Mouse (Mus musculus) activated CD4-positive, CD25-positive, alpha-beta regulatory T cell, adult 4 months (primary cell): ENCODE results near the gene Klk1b5. TPM values are rescaled to one million over a fixed set of nuclear protein-coding genes. Genes with fewer than 3 reads are reported as not detected.
"Not testable (repeated sequence)": the region's sequence is repeated elsewhere in the genome, so short reads cannot be mapped to it uniquely, and the experiment has no call there.

Source experiments
- ATAC-seq: one replicate; pipeline ENCODE4 v1.8.0; 2017
- polyA plus RNA-seq, 2 experiments: library from polyadenylated mRNA; unstranded; fragments of 100-300 nt; shearing (Covaris generic); gene quantifications; one replicate each; pipeline ENCODE4 v1.2.1; 2017

Klk1b5 gene
- not detected for polyA plus RNA-seq

DNA sequence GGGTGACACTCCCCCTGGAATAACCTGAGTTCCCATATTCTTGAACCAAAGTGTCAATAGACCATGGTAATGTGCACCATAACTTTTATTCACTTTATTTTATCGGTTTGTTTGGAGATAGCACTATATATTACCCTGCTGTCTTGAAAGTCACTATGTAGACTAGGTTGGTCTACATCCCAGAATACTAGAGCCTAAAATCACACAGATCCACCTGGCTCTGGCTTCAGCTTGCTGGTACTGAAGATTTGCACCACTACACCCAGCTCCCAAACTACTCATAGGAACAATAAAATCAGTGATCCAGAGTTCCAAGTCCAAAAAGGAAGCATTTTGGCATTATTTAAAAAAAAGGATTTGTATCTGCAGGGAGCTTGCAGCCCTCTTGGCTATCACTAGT, at the start of gene Klk1b5:
Gene Klk1b5, plus strand, starts transcription at position 301 of the 400 bp plus-strand sequence.
- no peak for ATAC-seq

DNA sequence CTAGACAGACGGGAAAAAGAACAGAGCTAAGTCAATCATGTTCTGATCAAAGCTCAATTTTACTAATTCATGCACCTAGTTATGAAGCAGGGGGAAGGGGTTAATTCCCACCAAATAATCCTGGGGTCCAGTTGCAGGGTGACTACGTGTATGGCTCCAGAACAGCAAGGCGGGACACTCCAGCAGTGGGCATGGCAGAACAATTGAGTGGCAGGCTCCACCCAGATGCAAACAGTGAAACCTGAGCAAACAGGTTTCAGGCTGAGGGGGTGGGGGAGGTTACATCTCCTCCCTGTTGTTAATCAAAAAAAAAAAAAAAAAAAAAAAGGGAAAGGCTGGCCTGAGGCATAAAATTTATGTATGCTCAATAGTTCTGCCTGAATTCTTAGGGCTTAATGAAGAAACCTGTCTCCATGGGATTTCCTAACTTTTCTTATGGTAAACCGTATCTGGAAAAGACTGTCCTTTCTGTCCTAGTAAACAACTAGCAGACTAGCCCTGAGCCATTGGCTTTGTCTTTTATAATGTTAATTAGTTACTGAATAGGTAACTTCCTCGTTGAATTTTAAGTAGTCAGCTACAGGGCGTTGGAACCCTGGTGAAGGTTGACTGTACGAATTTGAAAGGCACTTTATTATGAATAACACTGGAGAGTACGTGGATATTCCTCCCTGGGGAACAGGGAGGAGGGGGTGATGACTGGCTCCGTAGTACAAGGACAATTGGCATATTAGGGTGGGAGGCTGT, 36.3 kb upstream of the Klk1b5 start:
- no peak for ATAC-seq

DNA sequence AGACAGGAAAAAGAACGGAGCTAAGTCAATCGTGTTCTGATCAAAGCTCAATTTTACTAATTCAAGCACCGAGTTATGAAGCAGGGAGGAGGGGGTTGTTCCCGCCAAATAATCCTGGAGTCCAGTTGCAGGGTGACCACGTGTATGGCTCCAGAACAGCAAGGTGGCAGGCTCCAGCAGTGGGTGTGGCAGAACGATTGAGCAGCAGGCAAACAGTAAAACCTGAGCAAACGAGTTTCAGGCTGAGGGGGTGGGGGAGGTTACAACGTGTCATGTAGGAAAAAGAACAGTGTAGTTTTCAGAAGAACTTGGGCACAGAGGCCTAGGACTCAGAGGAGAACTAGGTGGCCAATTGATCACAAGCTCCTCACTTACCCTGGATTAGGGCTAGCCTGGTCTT, 29.2 kb upstream of the Klk1b5 start:
- ATAC-seq: not testable (repeated sequence)

DNA sequence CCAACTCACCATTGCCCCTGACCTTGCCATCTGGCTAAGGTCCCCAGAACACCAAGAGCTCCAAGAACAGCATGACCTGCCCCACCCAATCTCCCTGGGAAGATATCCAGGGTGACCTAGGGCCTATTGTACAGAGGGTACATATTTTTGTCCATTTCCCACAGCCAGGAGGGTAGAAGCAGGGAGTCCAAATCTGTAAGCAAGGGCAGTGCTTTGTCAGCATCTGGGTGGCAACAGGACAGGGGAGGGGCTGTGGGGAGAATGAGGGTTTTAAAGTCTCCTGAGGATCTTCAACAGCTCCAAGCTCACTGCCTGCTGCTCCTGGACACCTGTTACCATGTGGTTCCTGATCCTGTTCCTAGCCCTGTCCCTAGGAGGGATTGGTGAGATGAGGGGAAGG, 27.8 kb upstream of the Klk1b5 start, which contains the start of gene Klk1b24:
Gene Klk1b24, plus strand, starts transcription at position 301 of the 400 bp plus-strand sequence.
- not testable (repeated sequence) for ATAC-seq

DNA sequence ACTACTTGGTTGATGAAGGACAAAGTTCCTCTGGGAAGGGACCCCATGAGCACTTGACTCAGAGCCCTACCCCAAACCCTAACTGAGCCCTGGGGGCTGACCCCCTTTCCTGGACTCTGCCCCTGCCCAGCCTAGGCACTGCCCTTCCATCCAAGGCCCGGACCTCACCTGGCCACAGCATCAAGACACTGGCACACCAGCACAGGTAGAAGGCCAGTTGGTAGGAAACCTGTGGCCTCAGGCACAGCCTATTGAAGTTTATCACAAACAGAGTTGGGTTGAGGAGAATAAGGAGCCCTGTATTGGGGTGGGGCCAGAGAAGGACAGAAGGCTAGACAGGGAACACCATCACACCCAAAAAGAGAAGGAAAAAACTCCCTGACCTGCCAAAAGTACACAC, 22.3 kb upstream of the Klk1b5 start:
- ATAC-seq: not testable (repeated sequence)

DNA sequence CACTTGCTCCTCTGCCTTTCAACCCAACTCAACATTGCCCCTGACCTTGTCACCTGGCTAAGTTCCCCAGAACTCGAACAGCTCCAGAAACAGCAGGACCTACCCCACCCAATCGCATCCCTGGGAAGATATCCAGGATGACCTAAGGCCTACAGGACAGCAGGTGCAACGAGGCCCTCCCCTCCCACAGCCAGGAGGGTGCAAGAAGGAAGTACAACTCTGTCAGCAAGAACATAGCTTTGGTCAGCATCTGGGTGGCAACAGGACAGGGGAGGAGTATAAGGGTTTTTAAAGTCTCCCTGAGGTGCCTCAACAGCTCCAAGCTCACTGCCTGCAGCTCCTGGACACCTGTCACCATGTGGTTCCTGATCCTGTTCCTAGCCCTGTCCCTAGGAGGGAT, 17.9 kb upstream of the Klk1b5 start, which contains the start of gene Klk1b3:
Gene Klk1b3, plus strand, starts transcription at position 301 of the 400 bp plus-strand sequence.
- no peak for ATAC-seq

DNA sequence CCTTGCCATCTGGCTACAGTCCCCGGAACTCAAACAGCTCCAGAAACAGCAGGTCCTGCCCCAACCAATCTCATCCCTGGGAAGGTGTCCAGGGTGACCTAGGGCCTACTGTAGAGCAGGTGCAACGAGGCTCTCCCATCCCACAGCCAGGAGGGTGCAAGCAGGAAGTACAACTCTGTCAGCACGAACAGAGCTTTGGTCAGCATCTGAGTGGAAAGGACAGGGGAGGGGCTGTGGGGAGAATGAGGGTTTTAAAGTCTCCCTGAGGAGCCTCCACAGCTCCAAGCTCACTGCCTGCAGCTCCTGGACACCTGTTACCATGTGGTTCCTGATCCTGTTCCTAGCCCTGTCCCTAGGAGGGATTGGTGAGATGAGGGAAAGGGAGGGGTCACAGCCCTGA, 8.6 kb upstream of the Klk1b5 start, which contains the start of gene Klk1b4:
Gene Klk1b4, plus strand, starts transcription at position 301 of the 400 bp plus-strand sequence.
- ATAC-seq: not testable (repeated sequence)

DNA sequence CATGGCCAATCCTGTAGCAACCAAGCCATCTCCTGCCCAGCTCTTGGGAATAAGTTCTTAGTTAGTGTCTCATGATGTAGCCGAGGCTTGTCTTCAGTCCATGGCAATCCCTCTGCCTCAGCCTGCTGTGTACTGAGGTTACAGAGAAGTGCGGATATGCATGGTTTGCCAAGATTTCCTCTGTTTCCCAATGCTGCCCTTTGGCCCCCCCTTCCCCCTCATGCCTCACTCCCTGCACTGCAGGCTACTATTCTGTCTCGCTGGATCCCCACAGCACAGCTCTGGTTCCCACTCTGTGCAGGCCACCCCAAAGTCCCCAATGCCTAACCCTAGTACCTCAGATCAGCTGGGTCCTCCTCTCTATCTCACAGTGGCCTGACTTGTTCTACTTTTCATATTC, 7.4 kb upstream of the Klk1b5 start:
- no peak for ATAC-seq

DNA sequence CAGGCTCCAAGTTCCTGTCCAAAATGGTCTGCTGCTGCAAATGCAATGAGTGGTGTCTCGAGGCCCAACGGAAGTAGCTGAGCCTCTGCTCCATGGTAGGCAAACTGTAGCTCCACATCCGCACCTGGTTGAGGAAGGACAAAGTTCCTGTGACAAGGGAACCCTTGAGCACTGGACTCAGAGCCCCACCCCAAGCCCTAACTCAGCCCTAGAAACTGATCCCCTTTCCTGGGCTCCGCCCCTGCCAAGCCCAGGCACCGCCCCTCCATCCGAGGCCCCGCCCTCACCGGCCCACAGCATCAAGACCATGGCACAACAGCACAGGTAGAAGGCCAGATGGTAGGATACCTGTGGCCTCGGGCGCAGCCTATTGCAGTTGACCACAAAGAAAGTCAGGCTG, 5.9 kb downstream of the Klk1b5 start:
- not testable (repeated sequence) for ATAC-seq

DNA sequence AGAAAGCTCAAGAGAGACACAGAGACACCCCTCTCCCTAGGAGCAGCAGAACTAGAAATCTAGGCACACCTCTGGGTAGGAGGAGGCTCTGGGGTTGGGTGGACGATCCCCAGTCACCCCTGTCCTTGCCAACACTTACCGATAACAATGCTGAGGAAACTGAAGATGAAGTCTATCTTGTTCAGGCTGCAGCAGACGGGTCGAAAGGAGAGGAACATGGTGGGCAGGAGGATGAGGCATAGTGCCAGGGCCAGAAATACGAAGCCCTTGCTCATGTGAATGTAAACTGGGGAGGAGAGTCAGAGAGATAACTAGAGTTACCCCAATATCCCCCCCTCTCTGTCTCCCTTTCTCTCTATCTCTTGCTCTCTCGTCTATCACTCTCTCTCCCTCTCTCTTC, 6.6 kb downstream of the Klk1b5 start:
- ATAC-seq: not testable (repeated sequence)

DNA sequence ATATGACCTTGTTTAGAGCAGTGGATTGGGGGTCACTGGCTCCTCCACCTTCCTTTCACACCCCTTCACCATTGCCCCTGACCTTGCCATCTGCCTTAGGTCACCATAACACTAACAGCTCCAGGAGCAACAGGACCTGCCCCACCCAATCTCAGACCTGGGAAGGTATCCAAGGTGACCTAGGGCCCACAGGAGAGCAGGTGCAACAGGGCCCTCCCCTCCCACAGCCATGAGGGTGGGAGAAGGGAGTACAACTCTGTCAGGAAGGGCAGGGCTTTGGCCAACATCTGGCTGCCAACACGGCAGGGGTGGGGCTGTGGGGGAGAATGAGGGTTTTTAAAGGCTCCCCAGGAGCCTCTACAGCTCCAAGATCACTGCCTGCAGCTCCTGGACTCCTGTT, 9.3 kb downstream of the Klk1b5 start, which contains the start of gene Klk1:
Gene Klk1, plus strand, starts transcription at position 285 of the 400 bp plus-strand sequence.
- no peak for ATAC-seq

DNA sequence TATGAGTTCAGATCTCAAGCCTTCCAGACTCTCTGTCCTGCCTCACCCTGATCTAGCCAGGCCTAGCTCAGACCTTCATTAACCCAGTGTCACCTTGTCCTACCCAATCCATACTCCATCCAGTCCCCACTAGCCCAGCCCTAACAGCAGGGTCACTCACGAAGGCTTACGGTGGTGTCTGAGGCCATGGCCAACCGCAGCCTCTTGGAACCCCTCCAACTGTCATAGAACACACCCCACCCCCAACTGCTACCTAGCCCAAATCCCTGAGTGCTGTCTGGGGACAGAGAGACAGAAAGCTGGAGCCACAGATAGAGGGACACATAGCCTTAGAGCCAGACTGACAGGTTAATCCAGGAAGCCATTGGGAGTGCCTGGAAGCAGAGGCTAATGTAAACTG, 20.2 kb downstream of the Klk1b5 start, which contains the start of gene Gm36864:
Gene Gm36864, plus strand, starts transcription at position 269 of the 400 bp plus-strand sequence.
- no peak for ATAC-seq

DNA sequence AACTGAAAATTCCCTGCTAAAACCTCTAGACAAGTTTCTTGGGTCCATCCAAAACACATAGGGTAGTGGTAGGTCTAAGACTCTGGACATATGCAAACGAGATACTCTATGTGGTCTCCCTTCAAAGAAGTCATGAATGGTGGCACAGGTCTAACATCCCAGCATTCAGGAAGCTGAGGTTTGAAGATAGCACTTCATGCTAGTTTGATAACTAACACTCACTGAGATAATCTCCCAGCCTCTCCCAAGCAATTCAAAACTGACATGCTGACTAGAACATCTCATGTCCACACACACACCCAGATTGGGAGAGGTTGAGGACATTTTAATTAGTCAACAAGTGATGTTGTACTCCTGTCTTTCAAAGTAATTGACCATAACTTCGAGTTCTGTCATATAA, 24.2 kb downstream of the Klk1b5 start:
- no peak for ATAC-seq

DNA sequence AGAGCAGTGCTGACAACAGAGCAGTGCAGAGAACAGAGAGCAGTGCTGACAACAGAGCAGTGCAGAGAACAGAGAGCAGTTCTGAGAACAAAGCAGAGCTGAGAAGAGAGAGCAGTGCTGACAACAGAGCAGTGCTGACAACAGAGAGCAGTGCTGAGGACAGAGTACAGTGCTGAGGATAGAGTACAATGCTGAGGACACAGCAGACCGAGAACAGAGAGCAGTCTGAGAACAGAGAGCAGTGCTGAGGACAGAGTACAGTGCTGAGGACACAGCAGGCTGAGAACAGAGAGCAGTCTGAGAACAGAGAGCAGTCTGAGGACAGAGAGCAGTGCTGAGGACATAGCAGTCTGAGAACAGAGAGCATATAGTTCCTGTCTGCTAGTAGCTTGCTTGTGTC, 25.0 kb downstream of the Klk1b5 start:
- ATAC-seq: no peak

DNA sequence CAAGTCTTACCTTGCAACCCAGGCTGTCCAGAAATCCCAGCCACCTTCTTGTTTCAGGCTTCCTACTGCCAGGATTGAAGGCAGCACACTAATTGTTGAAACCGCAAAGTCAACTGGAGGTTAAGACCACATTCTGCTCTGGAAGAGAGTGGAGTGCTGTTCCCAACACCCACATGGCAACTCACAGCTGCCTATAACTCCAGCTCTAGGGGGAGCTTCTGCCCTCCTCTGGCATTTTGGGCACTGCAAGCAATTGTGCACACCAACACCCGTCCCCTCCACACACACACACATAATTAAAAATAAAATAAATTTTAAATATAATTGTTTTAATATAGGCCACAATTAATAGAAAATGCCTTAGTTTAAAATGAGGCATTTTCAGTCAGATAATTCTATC, 25.4 kb downstream of the Klk1b5 start:
- ATAC-seq: no peak

DNA sequence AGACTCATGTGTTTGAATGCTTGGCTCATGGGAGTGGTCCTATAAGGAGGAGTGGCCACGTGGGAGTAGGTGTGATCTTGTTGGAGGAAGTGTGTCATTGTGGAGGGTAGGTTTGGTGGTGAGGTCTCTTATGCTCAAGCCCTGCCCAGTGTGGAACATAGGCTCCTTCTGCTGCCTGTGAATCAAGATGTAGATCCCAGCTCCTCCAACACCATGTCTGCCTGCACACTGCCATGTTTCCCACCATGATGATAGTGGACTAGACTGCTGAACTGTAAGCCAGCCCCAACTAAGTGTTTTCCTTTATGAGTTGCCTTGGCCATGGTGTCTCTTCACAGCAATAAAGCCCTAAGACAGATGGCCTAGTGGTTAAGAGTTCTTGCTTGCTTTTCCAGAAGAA, 28.3 kb downstream of the Klk1b5 start:
- no peak for ATAC-seq

DNA sequence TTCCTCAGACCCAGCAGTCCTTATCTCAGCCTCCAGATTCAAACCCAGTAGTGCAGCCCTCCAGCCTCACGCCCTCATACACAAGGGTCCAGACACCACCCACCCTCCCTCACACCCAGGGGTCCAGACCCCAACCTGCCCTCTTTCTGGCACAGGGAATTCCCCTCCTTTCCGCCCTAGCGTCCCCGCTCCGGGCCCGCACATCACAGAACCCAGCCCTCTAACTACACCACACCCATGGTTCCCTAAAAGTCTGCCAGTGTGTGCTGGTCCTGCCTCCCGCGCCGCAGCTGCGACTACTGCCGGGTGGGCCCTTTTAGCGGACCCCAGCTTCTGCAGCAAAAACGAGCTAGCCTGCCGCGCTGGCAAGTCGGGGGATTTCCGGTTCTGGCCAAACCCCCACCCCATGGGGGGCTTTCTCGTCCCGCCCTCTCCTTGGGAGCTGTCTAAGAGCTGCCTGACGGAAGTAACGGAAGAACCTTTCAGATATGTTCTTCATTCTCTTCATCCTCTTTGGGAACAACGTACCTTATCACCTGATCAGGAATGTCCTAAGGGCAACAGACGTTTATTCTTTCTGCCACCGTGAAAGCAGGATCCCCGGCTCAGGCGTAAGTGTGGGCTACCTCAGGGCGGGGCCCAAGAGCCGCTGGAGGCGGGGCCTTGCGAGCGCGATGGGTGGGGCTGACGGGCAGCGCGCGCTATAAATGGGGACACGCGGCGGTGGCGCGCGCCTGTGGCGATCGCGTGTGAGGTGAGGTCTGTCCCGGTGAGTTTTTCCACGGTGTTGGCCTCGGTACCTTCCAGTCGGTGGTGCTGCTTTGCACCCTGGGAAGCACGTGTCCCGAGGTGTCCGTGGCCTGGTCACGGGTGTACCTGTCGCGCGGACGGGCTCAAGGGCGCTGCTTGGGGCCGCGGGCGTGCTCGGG, 30.6 kb downstream of the Klk1b5 start, which contains the start of the genes 1700028J19Rik and 2410002F23Rik:
Gene 1700028J19Rik, minus strand, starts transcription at position 641 of the 929 bp plus-strand sequence.
Gene 2410002F23Rik, plus strand, starts transcription at position 668 of the 929 bp plus-strand sequence.
- peak; percentile 79 for ATAC-seq

DNA sequence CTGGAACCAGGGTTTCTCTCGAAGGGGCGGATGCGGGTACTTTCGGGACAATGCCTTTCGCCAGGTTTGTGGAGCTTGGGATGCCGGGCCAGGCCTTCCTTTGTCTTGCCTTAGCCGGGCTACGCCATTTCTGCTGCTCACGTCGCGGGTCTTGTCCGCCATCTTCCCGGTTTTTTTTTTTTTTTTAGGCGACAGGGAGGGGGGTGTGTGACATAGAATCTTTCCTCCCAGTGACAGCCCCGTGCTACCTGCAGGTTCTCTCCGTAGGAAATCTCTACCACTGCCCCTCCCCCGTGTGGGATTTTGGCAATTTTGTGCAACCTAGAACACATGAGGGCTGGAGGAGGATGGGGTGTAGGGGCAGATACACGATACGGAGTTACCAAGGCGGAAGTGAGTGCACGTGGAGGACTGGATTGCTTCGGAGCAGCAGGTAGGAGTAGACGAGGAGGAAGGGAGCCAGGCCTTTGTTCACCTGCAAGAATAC, 31.3 kb downstream of the Klk1b5 start:
- ATAC-seq: peak; percentile 44

DNA sequence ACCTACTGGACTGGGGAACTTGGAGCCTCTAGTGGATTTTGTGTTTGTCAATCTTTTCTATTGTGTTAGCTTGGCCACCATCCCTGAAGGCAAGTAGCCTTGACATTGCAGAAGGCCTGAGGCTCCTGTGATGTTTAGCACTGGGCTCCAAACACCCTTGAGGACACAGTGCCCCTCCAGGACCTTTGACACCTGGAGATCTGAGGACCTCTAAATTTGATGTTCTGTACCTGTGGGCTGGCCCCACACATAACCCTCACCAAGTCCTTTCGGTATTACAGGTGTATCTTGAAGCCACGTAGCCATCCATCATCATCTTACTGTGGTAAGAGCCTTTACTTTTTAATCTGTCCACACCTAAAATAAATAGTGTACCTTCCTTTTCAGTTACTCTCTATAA, 32.2 kb downstream of the Klk1b5 start:
- ATAC-seq: no peak

DNA sequence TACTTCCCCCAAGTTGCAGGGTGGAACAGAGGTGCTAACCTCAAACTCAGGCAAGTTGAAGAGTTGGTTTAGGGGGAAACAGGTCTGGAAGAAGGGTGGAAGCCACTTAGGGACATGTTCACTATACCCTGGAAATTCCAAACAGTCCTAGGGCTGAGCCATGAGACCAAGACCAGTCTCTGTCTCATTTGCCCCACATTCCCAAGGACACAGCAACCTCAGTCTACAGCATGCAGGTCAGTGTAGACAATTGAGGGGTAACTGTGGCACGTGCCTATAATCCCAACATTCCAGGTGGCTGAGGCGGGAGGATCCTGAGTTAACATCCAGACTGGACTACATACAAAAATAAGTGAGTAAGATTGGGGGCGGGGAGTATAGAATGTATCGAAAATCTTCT, 33.5 kb downstream of the Klk1b5 start:
- ATAC-seq: no peak

DNA sequence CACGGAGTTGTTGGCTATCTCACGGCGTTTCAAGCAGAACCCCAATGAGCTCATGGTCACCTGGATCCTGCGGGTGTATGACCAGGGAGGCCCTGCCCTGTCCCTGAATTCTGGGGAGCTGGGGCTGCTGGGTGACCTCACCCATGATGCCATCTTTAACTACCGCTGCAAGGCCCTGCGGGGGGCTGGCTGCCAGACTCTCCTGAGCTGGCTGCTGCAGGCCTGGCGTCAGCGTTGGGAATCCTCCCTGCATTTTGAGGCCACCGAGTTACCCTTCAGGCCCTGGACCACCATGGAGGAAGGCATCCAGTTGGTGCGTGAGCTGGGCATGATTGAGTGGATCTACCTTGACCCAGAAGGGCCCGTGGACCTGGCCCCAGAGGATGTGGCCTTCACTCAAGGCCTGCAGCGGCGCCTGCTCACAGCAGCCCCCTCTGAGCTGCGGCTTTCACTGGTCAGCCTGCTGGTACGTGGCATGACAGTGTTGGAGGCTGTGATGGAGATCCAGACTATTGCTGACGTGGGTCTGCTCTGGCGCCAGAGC, 35.1 kb downstream of the Klk1b5 start:
- not testable (repeated sequence) for ATAC-seq

DNA sequence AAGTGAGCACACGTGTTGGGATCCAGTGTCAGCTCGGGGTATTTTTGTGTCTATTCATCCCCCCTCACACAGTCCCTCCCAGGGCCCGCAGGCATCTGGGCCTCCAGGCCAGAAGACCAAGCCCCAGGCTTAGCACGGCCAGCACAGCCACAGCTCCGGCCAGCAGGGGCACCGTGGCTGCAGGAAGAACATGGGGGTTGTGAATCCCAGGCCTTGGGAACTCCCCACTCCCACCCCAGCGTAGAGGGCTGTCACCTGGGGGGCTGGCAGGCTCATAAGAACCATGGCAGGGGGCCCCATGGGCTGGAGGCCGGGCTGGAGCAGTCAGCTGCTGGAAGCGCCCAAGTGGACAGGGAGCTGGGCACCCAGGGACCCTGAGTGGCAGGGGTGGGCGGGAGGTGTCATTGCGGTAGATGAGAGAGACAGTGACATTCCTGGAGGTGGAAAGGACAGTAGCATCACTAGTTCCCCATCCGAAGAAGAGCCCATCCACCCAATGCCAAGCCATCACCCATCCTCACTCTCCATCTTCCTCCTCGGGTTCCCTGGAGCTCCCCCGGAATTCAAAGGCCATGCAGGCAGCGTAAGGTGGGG, 37.4 kb downstream of the Klk1b5 start:
- ATAC-seq: no peak
